Mouse (Mus musculus) neural tube, embryonic 11.5 days (tissue): ENCODE data around the gene Prdm16. TPM values are rescaled to one million over a fixed set of nuclear protein-coding genes. Genes with fewer than 3 reads are reported as not detected.

Experiments used
- ATAC-seq: fragments of 200-750 bp; cut with Nextera tagmentation; 2 replicates; pipeline ENCODE4 v1.8.0; 2017; ENCODE audit warnings: moderate number of reproducible peaks, mild to moderate bottlenecking, moderate TSS enrichment, moderate library complexity; ENCODE audit not compliant: insufficient read depth, low FRiP score, low TSS enrichment
- DNase-seq: peaks from one replicate; pipeline ENCODE4 v3.0.0-alpha.2; 2015; ENCODE audit warnings: low spot score
- H3K27ac ChIP-seq: fragments of 300-500 bp; sonication (generic); 2 replicates; pipeline ENCODE4 v1.5.1; 2014; ENCODE audit warnings: low read depth, mild to moderate bottlenecking, low read length
- H3K27me3 ChIP-seq: fragments of 300-500 bp; sonication (generic); 2 replicates; pipeline ENCODE4 v1.6.1; 2014; ENCODE audit warnings: mild to moderate bottlenecking, low read length, mixed read lengths; ENCODE audit not compliant: control insufficient read depth, insufficient read depth
- H3K36me3 ChIP-seq: fragments of 300-500 bp; sonication (generic); 2 replicates; pipeline ENCODE4 v1.6.1; 2014; ENCODE audit warnings: mild to moderate bottlenecking, low read length, moderate library complexity, mixed read lengths; ENCODE audit not compliant: control insufficient read depth, insufficient read depth
- H3K4me1 ChIP-seq: fragments of 300-500 bp; sonication (generic); 2 replicates; pipeline ENCODE4 v1.6.1; 2014; ENCODE audit warnings: low read length, mixed read lengths; ENCODE audit not compliant: control insufficient read depth, insufficient read depth
- H3K4me2 ChIP-seq: fragments of 300-500 bp; sonication (generic); 2 replicates; pipeline ENCODE4 v1.6.1; 2014; ENCODE audit warnings: low read depth, mild to moderate bottlenecking, moderate library complexity
- H3K4me3 ChIP-seq: fragments of 300-500 bp; sonication (generic); 2 replicates; pipeline ENCODE4 v1.5.1; 2014; ENCODE audit warnings: low read depth, low read length
- H3K9ac ChIP-seq: fragments of 300-500 bp; sonication (generic); 2 replicates; pipeline ENCODE4 v1.6.1; 2014; ENCODE audit warnings: mild to moderate bottlenecking, low read length
- H3K9me3 ChIP-seq: fragments of 300-500 bp; sonication (generic); 2 replicates; pipeline ENCODE4 v1.6.1; 2016; ENCODE audit warnings: low read length; ENCODE audit not compliant: control insufficient read depth
- WGBS: fragments of 180-500 bp; shearing (Covaris S2); extraction: QIAGEN DNeasy Blood & Tissue Kit; methylation state at CpG from one replicate; pipeline ENCODE4 v1.1.7; 2014; 5-methylcytosine and 5-hydroxymethylcytosine counted together
- polyA plus RNA-seq: library from polyadenylated mRNA; unstranded; fragments of >200 nt; fragmentation: Nextera tagmentation; extraction: Ambion mirVana; gene quantifications from 2 replicates; pipeline ENCODE4 v1.2.1, GENCODE M21; 2014

The Prdm16 gene
- polyA plus RNA-seq, 1 experiment from 2014 or later = 10.9 TPM

GRCm38 (mm10) chr4:154293735-154294201, 342.9 kb downstream of the Prdm16 start:
- no peak overlapping the region for H3K27ac ChIP-seq
- H3K9me3 ChIP-seq = no peaks in the 10 kb centered on the region
- peaks cover 7% of the 10 kb centered on the region for H3K4me1 ChIP-seq
- H3K4me3 ChIP-seq = no peak overlapping the region
- H3K27me3 ChIP-seq = peaks cover 3% of the 10 kb centered on the region
- H3K4me2 ChIP-seq = no peak overlapping the region
- ATAC-seq = no peak
- H3K36me3 ChIP-seq = no peaks in the 10 kb centered on the region
- H3K9ac ChIP-seq = no peak overlapping the region
- WGBS = 58% methylated on average over 4 of the region's 4 CpGs
- DNase-seq = no peak

- no peak for DNase-seq
Observed at GRCm38 (mm10) chr4:154283671-154284070, 353.0 kb downstream of the Prdm16 start.

GRCm38 (mm10) chr4:154279481-154279880, 357.2 kb downstream of the Prdm16 start:
- DNase-seq (no peak), ATAC-seq (no peak)
- no peaks in the 10 kb centered on the region for H3K4me1 ChIP-seq
- H3K9ac ChIP-seq = no peak overlapping the region
- no peak overlapping the region for H3K27ac ChIP-seq
- H3K4me3 ChIP-seq = no peak overlapping the region
- no peaks in the 10 kb centered on the region for H3K27me3 ChIP-seq
- H3K4me2 ChIP-seq = no peak overlapping the region
- no peaks in the 10 kb centered on the region for H3K9me3 ChIP-seq
- 80% methylated on average over 9 of the region's 9 CpGs for WGBS
- no peaks in the 10 kb centered on the region for H3K36me3 ChIP-seq

More at GRCm38 (mm10) chr4:154283671-154284070, 353.0 kb downstream of the Prdm16 start:
- Histone ChIP-seq H3K4me1 (no peaks in the 10 kb centered on the region), H3K9me3 (no peaks in the 10 kb centered on the region), H3K36me3 (no peaks in the 10 kb centered on the region; the same call in 1 of the 2 replicates), H3K27me3 (no peaks in the 10 kb centered on the region), H3K4me3 (no peak overlapping the region), H3K4me2 (no peak overlapping the region), H3K9ac (no peak overlapping the region), H3K27ac (no peak overlapping the region)
- ATAC-seq = no peak
- 78% methylated on average over 7 of the region's 7 CpGs for WGBS

- ATAC-seq (no peak), DNase-seq (peak; percentile 61)
- no peak overlapping the region for H3K4me2 ChIP-seq
- WGBS = 64% methylated on average over 3 of the region's 3 CpGs
- no peak overlapping the region for H3K9ac ChIP-seq
- no peaks in the 10 kb centered on the region for H3K36me3 ChIP-seq
- H3K27ac ChIP-seq = no peak overlapping the region
- no peak overlapping the region for H3K4me3 ChIP-seq
- H3K27me3 ChIP-seq = no peaks in the 10 kb centered on the region
- no peaks in the 10 kb centered on the region for H3K4me1 ChIP-seq
- no peaks in the 10 kb centered on the region for H3K9me3 ChIP-seq
Observed at GRCm38 (mm10) chr4:154273000-154273399, 363.7 kb downstream of the Prdm16 start.

- H3K9ac ChIP-seq = 0 out of 2 replicates have a peak overlapping the region, but pooled peaks have one; percentile 6
- H3K36me3 ChIP-seq = no peaks in the 10 kb centered on the region
- ATAC-seq (no peak), DNase-seq (no peak)
- no peaks in the 10 kb centered on the region for H3K27me3 ChIP-seq
- 61% methylated on average over 10 of the region's 10 CpGs for WGBS
- H3K27ac ChIP-seq = no peak overlapping the region
- H3K4me2 ChIP-seq = no peak overlapping the region
- H3K4me1 ChIP-seq = no peaks in the 10 kb centered on the region
- no peak overlapping the region for H3K4me3 ChIP-seq
- no peaks in the 10 kb centered on the region for H3K9me3 ChIP-seq
Observed at GRCm38 (mm10) chr4:154269520-154269919, 367.2 kb downstream of the Prdm16 start.

GRCm38 (mm10) chr4:154267511-154267910, 369.2 kb downstream of the Prdm16 start:
- Histone ChIP-seq H3K9me3 (no peaks in the 10 kb centered on the region), H3K27ac (no peak overlapping the region), H3K4me3 (no peak overlapping the region), H3K9ac (no peak overlapping the region), H3K4me2 (no peak overlapping the region), H3K4me1 (no peaks in the 10 kb centered on the region), H3K27me3 (no peaks in the 10 kb centered on the region), H3K36me3 (peaks cover 2% of the 10 kb centered on the region; the same call in 1 of the 2 replicates)
- DNase-seq (no peak), ATAC-seq (no peak)
- 88% methylated on average over 6 of the region's 6 CpGs for WGBS

Other genes starting within 250 kb of the Prdm16 start
- not detected in 2 replicates for gene Actrt2, start 31.0 kb upstream of the Prdm16 start, polyA plus RNA-seq
- 0.38 and 0.39 TPM in 2 replicates for gene Ttc34, start 200.6 kb upstream of the Prdm16 start, polyA plus RNA-seq
- 0.50 and 0.72 TPM in 2 replicates for gene Mmel1, start 232.7 kb upstream of the Prdm16 start, polyA plus RNA-seq